Mouse (Mus musculus) mouse trophoblast stem cell (cell line): Measurements from ENCODE around the gene Sympk.

Source experiments
- in situ Hi-C, 2 experiments: fragments of 300-500 bp; cut with MseI, MboI; formaldehyde crosslinking; loops; 2 replicates in 1 of 2; 3 replicates in 1 of 2; pipeline ENCODE4 v1.15.1; 2025

Gene Sympk

DNA sequence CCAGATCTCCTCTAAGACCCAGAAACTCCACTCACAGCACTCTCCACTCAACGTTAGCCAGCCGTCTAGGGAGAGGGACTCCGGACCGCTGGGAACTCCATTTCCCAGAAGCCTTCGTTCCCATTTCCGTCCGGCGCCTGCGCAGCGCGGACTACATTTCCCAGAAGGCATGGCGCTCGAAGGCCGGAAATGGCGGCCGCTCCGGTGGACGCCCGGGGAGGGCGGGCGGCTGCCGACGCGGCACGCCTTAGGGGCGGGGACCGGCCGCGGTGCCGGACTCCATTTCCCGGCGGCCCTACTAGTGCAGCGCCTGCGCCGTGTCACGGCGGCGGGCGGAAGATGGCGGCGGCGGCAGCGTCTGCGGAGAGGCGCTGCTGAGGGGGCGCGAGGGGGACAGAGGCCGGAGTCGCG is at the start of gene Sympk:
Gene Sympk, plus strand, starts transcription at position 282 of the 411 bp plus-strand sequence.
- in situ Hi-C loops = no loop called here

- in situ Hi-C loops = no loop called here
Measured at GRCm38 (mm10) chr7:18978381-18978780, 45.8 kb upstream of the Sympk start.

DNA sequence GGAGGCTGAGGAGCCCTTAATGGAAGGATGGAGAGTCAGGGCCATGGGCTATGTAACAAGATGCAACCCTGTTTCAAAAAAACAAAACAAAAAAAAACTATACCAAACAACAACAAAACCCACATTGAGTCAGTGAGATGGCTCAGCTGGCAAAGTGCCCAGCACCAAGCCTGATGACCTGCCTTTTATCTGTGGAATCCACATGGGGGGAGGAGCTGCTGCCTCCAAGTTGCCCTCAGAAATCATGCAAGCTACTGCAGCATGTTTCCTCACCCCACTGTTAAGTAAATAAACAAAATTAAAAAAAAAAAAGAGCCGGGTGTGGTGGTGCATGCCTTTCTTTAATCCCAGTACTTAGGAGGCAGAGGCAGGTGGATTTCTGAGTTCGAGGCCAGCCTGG is 37.7 kb upstream of the Sympk start:
- in situ Hi-C loops = no loop called here

- in situ Hi-C loops = no loop called here
Measured at GRCm38 (mm10) chr7:18987100-18987499, 37.1 kb upstream of the Sympk start, which contains the start of gene Nanos2. Gene Nanos2 (plus strand): TSS chr7:18987400.

- in situ Hi-C loops = no loop called here
Measured at GRCm38 (mm10) chr7:18987747-18988146, 36.4 kb upstream of the Sympk start.

DNA sequence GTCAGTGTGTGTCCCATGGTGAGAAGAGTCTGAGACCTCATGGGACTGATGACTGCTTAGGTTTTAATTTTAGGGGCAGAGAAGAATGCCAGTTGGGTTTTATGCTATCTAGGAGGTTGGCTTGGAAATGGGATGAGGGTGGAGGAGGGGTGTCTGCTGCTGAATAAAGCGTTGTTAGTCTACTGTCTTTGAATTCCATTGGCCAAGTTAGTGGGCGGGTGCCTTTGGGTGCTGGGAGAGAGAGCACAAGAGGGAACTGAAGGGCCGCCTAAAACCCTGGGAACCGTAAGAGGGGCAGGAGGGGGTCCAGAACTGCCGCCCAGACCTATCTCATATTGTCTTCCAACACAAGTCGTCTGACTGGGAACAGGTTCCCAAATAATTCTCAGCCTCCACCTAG is 35.4 kb upstream of the Sympk start:
- in situ Hi-C loops = no loop called here

GRCm38 (mm10) chr7:18989995-18990394 is 34.2 kb upstream of the Sympk start:
- in situ Hi-C loops = no loop called here

DNA sequence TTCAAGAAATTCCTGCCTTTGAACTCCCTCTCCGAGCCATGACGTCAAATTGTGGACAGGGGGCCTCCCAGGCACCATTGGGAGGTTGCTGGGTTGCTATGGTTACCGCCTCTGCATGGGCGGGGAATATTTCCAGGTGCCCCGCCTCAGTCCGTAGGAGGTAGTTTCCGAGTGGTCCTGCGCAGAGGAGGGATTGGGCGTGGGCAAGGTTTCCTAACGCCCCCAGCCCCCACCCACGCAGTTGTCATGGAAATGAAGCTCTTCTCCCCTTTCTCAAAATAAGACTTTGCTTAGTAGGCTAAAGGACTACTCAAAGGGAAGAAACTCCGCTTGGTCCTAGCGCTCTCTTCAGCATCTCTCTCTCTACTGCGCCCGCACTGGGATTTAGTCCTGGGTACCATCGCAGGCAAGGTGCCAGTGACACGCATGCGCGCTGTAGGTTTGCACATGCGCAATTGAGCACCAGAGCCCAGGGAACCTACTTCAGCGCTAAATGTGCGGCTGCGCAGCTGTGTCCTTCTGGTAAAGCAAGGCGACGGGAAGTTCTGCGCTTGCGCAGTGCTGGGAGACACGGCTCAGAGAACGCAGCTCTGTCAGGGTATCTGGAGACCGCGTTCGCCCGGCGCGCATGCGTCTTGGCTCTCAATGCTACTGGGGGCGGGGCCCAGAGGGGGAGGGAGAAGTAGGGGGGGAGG is 33.4 kb upstream of the Sympk start, which contains the start of gene Mypop:
Gene Mypop, plus strand, starts transcription at position 645 of the 695 bp plus-strand sequence.
- in situ Hi-C loops = no loop called here

- in situ Hi-C loops = no loop called here
Measured at GRCm38 (mm10) chr7:18991660-18992293, 32.4 kb upstream of the Sympk start.

DNA sequence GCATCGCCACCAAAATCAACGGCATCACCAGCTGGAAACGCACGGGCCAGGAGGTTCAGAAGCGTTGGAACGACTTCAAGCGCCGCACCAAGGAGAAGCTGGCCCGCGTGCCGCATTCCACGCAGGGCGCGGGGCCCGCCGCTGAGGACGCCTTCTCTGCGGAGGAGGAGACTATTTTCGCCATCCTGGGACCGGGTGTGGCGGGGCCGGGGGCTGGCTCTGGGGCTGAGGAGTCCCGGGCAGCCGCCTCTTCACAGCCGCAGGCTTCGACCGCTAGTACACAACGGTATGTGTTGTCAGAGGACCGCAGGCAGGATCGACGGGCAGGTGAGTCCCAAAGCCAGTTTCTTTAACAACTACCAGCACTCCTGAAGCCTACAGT is 31.9 kb upstream of the Sympk start:
- in situ Hi-C loops = no loop called here

GRCm38 (mm10) chr7:18993036-18993435 is 31.1 kb upstream of the Sympk start:
- in situ Hi-C loops = no loop called here

- in situ Hi-C loops = no loop called here
Measured at GRCm38 (mm10) chr7:18998835-18999234, 25.3 kb upstream of the Sympk start.

GRCm38 (mm10) chr7:19000421-19000820 is 23.8 kb upstream of the Sympk start:
- in situ Hi-C loops = no loop called here

GRCm38 (mm10) chr7:19001066-19001806 is 22.9 kb upstream of the Sympk start:
- in situ Hi-C loops = no loop called here

- in situ Hi-C loops = no loop called here
Measured at GRCm38 (mm10) chr7:19001807-19002085, 22.4 kb upstream of the Sympk start.

- in situ Hi-C loops = no loop called here
Measured at GRCm38 (mm10) chr7:19002115-19002514, 22.1 kb upstream of the Sympk start.

- in situ Hi-C loops = no loop called here
Measured at GRCm38 (mm10) chr7:19002848-19003498, 21.2 kb upstream of the Sympk start.

DNA sequence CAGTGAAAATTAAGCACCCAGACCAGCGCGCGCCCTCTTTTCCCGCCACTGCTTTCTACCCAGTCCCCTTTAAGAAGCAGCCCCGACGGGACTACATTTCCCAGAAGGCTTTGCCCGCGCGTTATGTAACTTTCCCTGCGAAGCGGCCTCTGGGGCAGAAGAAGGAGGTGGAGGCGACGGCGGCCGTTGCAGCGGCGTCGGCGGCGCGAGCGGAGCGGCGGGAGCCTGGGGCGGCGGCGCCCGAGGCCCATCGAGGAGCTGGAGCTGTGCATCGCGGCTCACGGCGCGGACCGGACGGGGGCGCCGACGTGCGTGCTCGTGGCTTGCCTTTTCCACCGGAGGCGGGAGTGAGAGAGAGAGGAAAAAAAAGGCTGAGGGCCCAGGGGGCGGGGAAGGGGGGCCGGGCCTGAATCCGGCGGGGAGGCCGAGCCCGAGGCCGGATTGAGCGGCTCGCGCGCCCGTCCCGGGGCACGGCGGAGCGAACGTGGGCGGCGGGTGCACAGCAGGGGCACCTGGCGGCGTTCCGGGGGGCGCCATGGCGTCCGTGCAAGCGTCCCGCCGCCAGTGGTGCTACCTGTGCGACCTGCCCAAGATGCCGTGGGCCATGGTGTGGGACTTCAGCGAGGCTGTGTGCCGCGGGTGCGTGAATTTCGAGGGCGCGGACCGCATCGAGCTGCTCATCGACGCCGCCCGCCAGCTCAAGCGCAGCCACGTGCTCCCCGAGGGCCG is 20.1 kb upstream of the Sympk start, which contains the start of gene Irf2bp1:
Gene Irf2bp1, plus strand, starts transcription at position 143 of the 729 bp plus-strand sequence.
- in situ Hi-C loops = no loop called here

GRCm38 (mm10) chr7:19004631-19005079 is 19.5 kb upstream of the Sympk start:
- in situ Hi-C loops = no loop called here

GRCm38 (mm10) chr7:19005417-19006121 is 18.6 kb upstream of the Sympk start:
- in situ Hi-C loops = no loop called here

DNA sequence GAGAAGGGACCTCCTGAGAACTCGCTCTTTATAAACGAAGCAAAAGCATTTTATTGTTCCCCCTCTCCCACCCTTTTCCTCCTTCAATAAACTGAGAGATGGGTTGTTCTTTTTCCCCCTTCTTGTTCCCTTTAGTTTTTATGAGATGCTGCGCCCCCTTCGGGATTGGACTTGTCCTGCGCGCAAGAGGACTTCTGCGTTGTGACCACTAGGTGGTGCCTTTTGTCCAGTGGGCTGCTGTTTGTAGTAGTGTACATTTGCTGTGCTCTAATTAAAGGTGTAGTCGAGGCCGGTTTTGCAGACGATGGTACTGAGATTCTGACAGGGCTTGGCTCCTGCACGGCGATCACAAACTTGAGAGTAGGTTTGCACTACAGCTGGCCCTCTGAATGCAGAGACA is 17.7 kb upstream of the Sympk start:
- in situ Hi-C loops = no loop called here
